Mouse (Mus musculus): ENCODE measurements around the gene Tmbim6. TPM values are rescaled to one million over a fixed set of nuclear protein-coding genes. Genes with fewer than 3 reads are reported as not detected.

The Tmbim6 gene
- polyA plus RNA-seq, 1 experiment from 2014 or later, result 246 TPM

GRCm38 (mm10) chr15:99431967-99432366 lies 39.3 kb downstream of the Tmbim6 start:
- Histone ChIP-seq H3K36me3 (ENCODE audit: control insufficient read depth, insufficient read depth, low read length) (peaks cover 22% of the 10 kb centered on the region), H3K9me3 (ENCODE audit: control insufficient read depth, low read length) (no peaks in the 10 kb centered on the region), H3K9ac (ENCODE audit: low read length) (no peak overlapping the region), H3K4me2 (ENCODE audit: low read depth) (no peak overlapping the region), H3K27me3 (ENCODE audit: control insufficient read depth, insufficient read depth, low read length) (no peaks in the 10 kb centered on the region), H3K4me1 (ENCODE audit: control insufficient read depth, insufficient read depth, low read length) (0 out of 2 replicates have a peak, but pooled peaks cover 2% of the 10 kb centered on the region), H3K27ac (ENCODE audit: low read depth, low read length) (no peak overlapping the region), H3K4me3 (ENCODE audit: low read depth, low read length) (no peak overlapping the region)
- ATAC-seq (ENCODE audit: insufficient read depth, low FRiP score, low TSS enrichment) (no peak), DNase-seq (ENCODE audit: low spot score) (no peak)
- WGBS, result 76% methylated on average over 8 of the region's 8 CpGs

GRCm38 (mm10) chr15:99433081-99433718 lies 40.5 kb downstream of the Tmbim6 start:
- Histone ChIP-seq H3K9me3 (ENCODE audit: control insufficient read depth, low read length) (no peaks in the 10 kb centered on the region), H3K36me3 (ENCODE audit: control insufficient read depth, insufficient read depth, low read length) (peaks cover 20% of the 10 kb centered on the region), H3K4me2 (ENCODE audit: low read depth) (no peak overlapping the region), H3K9ac (ENCODE audit: low read length) (no peak overlapping the region), H3K27me3 (ENCODE audit: control insufficient read depth, insufficient read depth, low read length) (no peaks in the 10 kb centered on the region), H3K4me1 (ENCODE audit: control insufficient read depth, insufficient read depth, low read length) (peaks cover 4% of the 10 kb centered on the region; the same call in 1 of the 2 replicates), H3K27ac (ENCODE audit: low read depth, low read length) (no peak overlapping the region), H3K4me3 (ENCODE audit: low read depth, low read length) (no peak overlapping the region)
- DNase-seq (ENCODE audit: low spot score) (no peak), ATAC-seq (ENCODE audit: insufficient read depth, low FRiP score, low TSS enrichment) (no peak)
- WGBS, result 95% methylated on average over 16 of the region's 16 CpGs

- no peaks in the 10 kb centered on the region for H3K9me3 ChIP-seq (ENCODE audit: control insufficient read depth, low read length)
- H3K9ac ChIP-seq (ENCODE audit: low read length), result no peak overlapping the region
- DNase-seq (ENCODE audit: low spot score) (no peak), ATAC-seq (ENCODE audit: insufficient read depth, low FRiP score, low TSS enrichment) (no peak)
- H3K4me2 ChIP-seq (ENCODE audit: low read depth), result no peak overlapping the region
- H3K36me3 ChIP-seq (ENCODE audit: control insufficient read depth, insufficient read depth, low read length), result peaks cover 17% of the 10 kb centered on the region
- no peaks in the 10 kb centered on the region for H3K27me3 ChIP-seq (ENCODE audit: control insufficient read depth, insufficient read depth, low read length)
- H3K4me3 ChIP-seq (ENCODE audit: low read depth, low read length), result no peak overlapping the region
- H3K27ac ChIP-seq (ENCODE audit: low read depth, low read length), result no peak overlapping the region
- peaks cover 10% of the 10 kb centered on the region; the same call in 1 of the 2 replicates for H3K4me1 ChIP-seq (ENCODE audit: control insufficient read depth, insufficient read depth, low read length)
- WGBS, result 92% methylated on average over 12 of the region's 12 CpGs
Observed at GRCm38 (mm10) chr15:99433913-99434312, 41.2 kb downstream of the Tmbim6 start.

- Histone ChIP-seq H3K4me1 (ENCODE audit: control insufficient read depth, insufficient read depth, low read length) (peaks cover 21% of the 10 kb centered on the region), H3K9ac (ENCODE audit: low read length) (no peak overlapping the region), H3K9me3 (ENCODE audit: control insufficient read depth, low read length) (no peaks in the 10 kb centered on the region), H3K36me3 (ENCODE audit: control insufficient read depth, insufficient read depth, low read length) (no peaks in the 10 kb centered on the region; the same call in 1 of the 2 replicates), H3K4me3 (ENCODE audit: low read depth, low read length) (no peak overlapping the region), H3K27ac (ENCODE audit: low read depth, low read length) (no peak overlapping the region), H3K4me2 (ENCODE audit: low read depth) (no peak overlapping the region), H3K27me3 (ENCODE audit: control insufficient read depth, insufficient read depth, low read length) (no peaks in the 10 kb centered on the region)
- ATAC-seq (ENCODE audit: insufficient read depth, low FRiP score, low TSS enrichment), result no peak
- DNase-seq (ENCODE audit: low spot score), result peak; percentile 5
- WGBS, result 83% methylated on average over 8 of the region's 8 CpGs
Observed at GRCm38 (mm10) chr15:99438966-99439698, 46.5 kb downstream of the Tmbim6 start.

GRCm38 (mm10) chr15:99440112-99440815 lies 47.6 kb downstream of the Tmbim6 start:
- Histone ChIP-seq H3K4me2 (ENCODE audit: low read depth) (no peak overlapping the region), H3K27ac (ENCODE audit: low read depth, low read length) (peak overlapping the region; percentile 51; the same call in 1 of the 2 replicates), H3K9me3 (ENCODE audit: control insufficient read depth, low read length) (no peaks in the 10 kb centered on the region), H3K4me3 (ENCODE audit: low read depth, low read length) (no peak overlapping the region), H3K27me3 (ENCODE audit: control insufficient read depth, insufficient read depth, low read length) (no peaks in the 10 kb centered on the region), H3K4me1 (ENCODE audit: control insufficient read depth, insufficient read depth, low read length) (peaks cover 21% of the 10 kb centered on the region), H3K36me3 (ENCODE audit: control insufficient read depth, insufficient read depth, low read length) (no peaks in the 10 kb centered on the region; the same call in 1 of the 2 replicates), H3K9ac (ENCODE audit: low read length) (peak overlapping the region; percentile 2; the same call in 1 of the 2 replicates)
- DNase-seq (ENCODE audit: low spot score) (peak; percentile 54), ATAC-seq (ENCODE audit: insufficient read depth, low FRiP score, low TSS enrichment) (no peak)
- 53% methylated on average over 2 of the region's 2 CpGs for WGBS

- no peaks in the 10 kb centered on the region; the same call in 1 of the 2 replicates for H3K36me3 ChIP-seq (ENCODE audit: control insufficient read depth, insufficient read depth, low read length)
- peak overlapping the region; percentile 2; the same call in 1 of the 2 replicates for H3K9ac ChIP-seq (ENCODE audit: low read length)
- DNase-seq (ENCODE audit: low spot score) (no peak), ATAC-seq (ENCODE audit: insufficient read depth, low FRiP score, low TSS enrichment) (no peak)
- 61% methylated on average over 8 of the region's 8 CpGs for WGBS
- no peaks in the 10 kb centered on the region for H3K9me3 ChIP-seq (ENCODE audit: control insufficient read depth, low read length)
- peaks cover 21% of the 10 kb centered on the region for H3K4me1 ChIP-seq (ENCODE audit: control insufficient read depth, insufficient read depth, low read length)
- H3K4me3 ChIP-seq (ENCODE audit: low read depth, low read length), result no peak overlapping the region
- no peaks in the 10 kb centered on the region for H3K27me3 ChIP-seq (ENCODE audit: control insufficient read depth, insufficient read depth, low read length)
- no peak overlapping the region for H3K4me2 ChIP-seq (ENCODE audit: low read depth)
- peak overlapping the region; percentile 51; the same call in 1 of the 2 replicates for H3K27ac ChIP-seq (ENCODE audit: low read depth, low read length)
Observed at GRCm38 (mm10) chr15:99440816-99441457, 48.3 kb downstream of the Tmbim6 start.

GRCm38 (mm10) chr15:99442358-99442757 lies 49.7 kb downstream of the Tmbim6 start:
- no peaks in the 10 kb centered on the region; the same call in 1 of the 2 replicates for H3K36me3 ChIP-seq (ENCODE audit: control insufficient read depth, insufficient read depth, low read length)
- H3K27me3 ChIP-seq (ENCODE audit: control insufficient read depth, insufficient read depth, low read length), result no peaks in the 10 kb centered on the region
- no peak for DNase-seq (ENCODE audit: low spot score)
- peaks cover 19% of the 10 kb centered on the region for H3K4me1 ChIP-seq (ENCODE audit: control insufficient read depth, insufficient read depth, low read length)
- H3K9me3 ChIP-seq (ENCODE audit: control insufficient read depth, low read length), result no peaks in the 10 kb centered on the region
- no peak overlapping the region for H3K27ac ChIP-seq (ENCODE audit: low read depth, low read length)
- 65% methylated on average over 7 of the region's 7 CpGs for WGBS
- H3K4me2 ChIP-seq (ENCODE audit: low read depth), result no peak overlapping the region
- no peak overlapping the region for H3K4me3 ChIP-seq (ENCODE audit: low read depth, low read length)
- no peak overlapping the region for H3K9ac ChIP-seq (ENCODE audit: low read length)
- no peak for ATAC-seq (ENCODE audit: insufficient read depth, low FRiP score, low TSS enrichment)

GRCm38 (mm10) chr15:99445567-99445966 lies 52.9 kb downstream of the Tmbim6 start:
- Histone ChIP-seq H3K27me3 (ENCODE audit: control insufficient read depth, insufficient read depth, low read length) (no peaks in the 10 kb centered on the region), H3K4me3 (ENCODE audit: low read depth, low read length) (no peak overlapping the region), H3K9me3 (ENCODE audit: control insufficient read depth, low read length) (no peaks in the 10 kb centered on the region), H3K4me1 (ENCODE audit: control insufficient read depth, insufficient read depth, low read length) (peaks cover 5% of the 10 kb centered on the region), H3K9ac (ENCODE audit: low read length) (no peak overlapping the region), H3K4me2 (ENCODE audit: low read depth) (no peak overlapping the region), H3K27ac (ENCODE audit: low read depth, low read length) (no peak overlapping the region), H3K36me3 (ENCODE audit: control insufficient read depth, insufficient read depth, low read length) (no peaks in the 10 kb centered on the region)
- DNase-seq (ENCODE audit: low spot score) (no peak), ATAC-seq (ENCODE audit: insufficient read depth, low FRiP score, low TSS enrichment) (no peak)
- WGBS, result 67% methylated on average over 6 of the region's 6 CpGs

All from neural tube, embryonic 11.5 days (tissue).